In genomic region chr6:50536461-50536892, GRCm38 (mm10) we compare ENCODE assay signal across 8 mouse cellular contexts. TPM values are rescaled to one million over a fixed set of nuclear protein-coding genes. Genes with fewer than 3 reads are reported as not detected.
DNase-seq lines count a peak whose midpoint lies in the region; ATAC-seq and TF ChIP-seq lines count a peak whose summit lies in the region.

No protein-coding gene starts in this region.

- peak; percentile 98 for TF ChIP-seq CTCF in hindbrain, postnatal 0 days (IDR thresholded peaks at IDR 0.05; ENCODE audit: low read depth)
- peak; percentile 87 for TF ChIP-seq CTCF in left cerebral cortex, adult 2 months (IDR thresholded peaks at IDR 0.05)

- intact Hi-C loops in left cerebral cortex, adult 2 months (cut with DNase I) = loop anchor here (2.0 to 5.0 kb wide), 2 partner anchors 232 to 424 kb away; partner anchors contain the start of gene Mpp6

- H3K36me3 ChIP-seq in hindbrain, postnatal 0 days (ENCODE audit: insufficient read depth, low read length) = no peaks in the 10 kb centered on the region

- no peaks in the 10 kb centered on the region for H3K4me1 ChIP-seq in hindbrain, postnatal 0 days (ENCODE audit: insufficient read depth, low read length)

- no peaks in the 10 kb centered on the region for H3K27me3 ChIP-seq in hindbrain, postnatal 0 days (ENCODE audit: insufficient read depth, low read length)

- H3K9ac ChIP-seq in hindbrain, postnatal 0 days (replicated peaks; ENCODE audit: low read length) = no peak overlapping the region

- DNase-seq in T-cell, adult 2 months (ENCODE audit: low spot score) = peak; percentile 67
- DNase-seq in cerebellum, postnatal 36 days = peak; percentile 71 to 78
- DNase-seq in gastrocnemius, adult 18-20 months (ENCODE audit: low spot score) = peak; percentile 77
- peak; percentile 96 for DNase-seq in hindbrain, postnatal 0 days (ENCODE audit: low spot score)
- DNase-seq in left cerebral cortex, adult 2 months (ENCODE audit: extremely low spot score in 1 of 2, low spot score in 2 of 2) = peak; percentile 72 to 75
- peak; percentile 85 to 91 for DNase-seq in right cerebral cortex, postnatal 10 days (ENCODE audit: low spot score in 2 of 2)
- peak; percentile 81 for DNase-seq in urinary bladder, postnatal 25 days (ENCODE audit: low spot score)

- no peak overlapping the region for H3K4me3 ChIP-seq in hindbrain, postnatal 0 days (ENCODE audit: low read length)
- no peak overlapping the region for H3K4me3 ChIP-seq in left cerebral cortex, adult 2 months

- ATAC-seq in hindbrain, postnatal 0 days = peak; percentile 88
- ATAC-seq in megakaryocyte progenitor cell, adult 5-6 weeks (replicated peaks; ENCODE audit: poor library complexity) = peak; percentile 99

- no peaks in the 10 kb centered on the region for H3K9me3 ChIP-seq in hindbrain, postnatal 0 days (ENCODE audit: low read length)

- no peak overlapping the region for H3K4me2 ChIP-seq in hindbrain, postnatal 0 days (ENCODE audit: low read depth, low read length)

- 11% methylated on average over 7 of the region's 7 CpGs for WGBS in hindbrain, postnatal 0 days

- no peak overlapping the region for H3K27ac ChIP-seq in hindbrain, postnatal 0 days
- no peak overlapping the region for H3K27ac ChIP-seq in left cerebral cortex, adult 2 months

RNA-seq across cellular contexts. Expression of gene Cycs, which starts 29.9 kb away (rescaled TPM):
- total RNA-seq in gastrocnemius, adult 18-20 months (2021) = 100 to 1,000 TPM in 1 of 2 experiments, 10 to 100 TPM in 1; 88.3 to 102 TPM
- 24.5 and 25.6 TPM in 2 replicates for total RNA-seq in hindbrain, postnatal 0 days (2014; rRNA removed)
- 94.0 TPM in 2 replicates for polyA plus RNA-seq in hindbrain, postnatal 0 days (2015; fragmentation: Nextera tagmentation; extraction: Ambion mirVana)
- 10 to 100 TPM; 45.1 to 48.0 TPM for total RNA-seq in left cerebral cortex, adult 2 months (2021)
- total RNA-seq in megakaryocyte progenitor cell, adult 5-6 weeks (2015) = 111 and 140 TPM in 2 replicates
- 135 and 142 TPM in 2 replicates for total RNA-seq in megakaryocyte progenitor cell, adult 5-6 weeks (2017)

RNA-seq across cellular contexts. Expression of gene 4921507P07Rik, which starts 60.0 kb away (rescaled TPM):
- total RNA-seq in gastrocnemius, adult 18-20 months (2021) = under 1 TPM; 0.43 to 0.89 TPM
- 2.0 and 3.1 TPM in 2 replicates for total RNA-seq in hindbrain, postnatal 0 days (2014; rRNA removed)
- polyA plus RNA-seq in hindbrain, postnatal 0 days (2015; fragmentation: Nextera tagmentation; extraction: Ambion mirVana) = 2.6 and 3.4 TPM in 2 replicates
- total RNA-seq in left cerebral cortex, adult 2 months (2021) = under 1 TPM; 0.42 to 0.57 TPM
- 4.7 and 5.5 TPM in 2 replicates for total RNA-seq in megakaryocyte progenitor cell, adult 5-6 weeks (2015)
- 0.87 and 1.4 TPM in 2 replicates for total RNA-seq in megakaryocyte progenitor cell, adult 5-6 weeks (2017)
